ENCODE assay signal across 26 mouse cellular contexts in genomic region chr10:70994135-70994497, GRCm38 (mm10).
DNase-seq lines count a peak whose midpoint lies in the region; ATAC-seq lines count a peak whose summit lies in the region.
"Had no signal": no experiment of that assay in that cellular context is flagged by ENCODE, and none has a peak within 500 bp of the region (broad histone marks: within the 10 kb centered on the region; RNA-seq: fewer than 3 reads in every experiment).

No protein-coding gene starts in this region.

- no peak overlapping the region for H3K4me3 ChIP-seq in hindbrain, embryonic 13.5 days
- H3K4me3 ChIP-seq in hindbrain, embryonic 11.5 days (ENCODE audit: low read depth, low read length) = no peak overlapping the region
- H3K4me3 ChIP-seq in neural tube, embryonic 15.5 days (replicated peaks) = no peak overlapping the region
- H3K4me3 ChIP-seq in hindbrain, embryonic 16.5 days (ENCODE audit: low read length) = no peak overlapping the region
- H3K4me3 ChIP-seq: embryonic facial prominence, embryonic 15.5 days; heart, embryonic 15.5 days; intestine, embryonic 15.5 days; limb, embryonic 13.5 days; lung, embryonic 15.5 days; megakaryocyte, embryonic 14.5 days; neural tube, embryonic 12.5 days had no signal

- 94% methylated on average over 2 of the region's 2 CpGs for WGBS in hindbrain, embryonic 13.5 days
- 92% methylated on average over 2 of the region's 2 CpGs for WGBS in hindbrain, embryonic 11.5 days
- WGBS in neural tube, embryonic 15.5 days = 94% methylated on average over 2 of the region's 2 CpGs
- WGBS in hindbrain, embryonic 16.5 days = 89% methylated on average over 2 of the region's 2 CpGs

- H3K9ac ChIP-seq in hindbrain, embryonic 13.5 days = no peak overlapping the region
- no peak overlapping the region for H3K9ac ChIP-seq in hindbrain, embryonic 11.5 days (ENCODE audit: low read depth, low read length)
- H3K9ac ChIP-seq in neural tube, embryonic 15.5 days (replicated peaks) = no peak overlapping the region
- H3K9ac ChIP-seq in hindbrain, embryonic 16.5 days (ENCODE audit: low read depth, low read length) = no peak overlapping the region
- H3K9ac ChIP-seq: embryonic facial prominence, embryonic 15.5 days; heart, embryonic 15.5 days; intestine, embryonic 15.5 days; limb, embryonic 13.5 days; liver, embryonic 14.5 days; lung, embryonic 15.5 days; neural tube, embryonic 12.5 days had no signal

- H3K27ac ChIP-seq in hindbrain, embryonic 13.5 days = peak overlapping the region; percentile 72
- H3K27ac ChIP-seq in hindbrain, embryonic 11.5 days (ENCODE audit: low read depth, low read length) = no peak overlapping the region
- H3K27ac ChIP-seq in neural tube, embryonic 15.5 days (replicated peaks) = peak overlapping the region; percentile 56; the same call in 1 of the 2 replicates
- H3K27ac ChIP-seq in hindbrain, embryonic 16.5 days (ENCODE audit: low read depth, low read length) = peak overlapping the region; percentile 9; the same call in 1 of the 2 replicates
- H3K27ac ChIP-seq: embryonic facial prominence, embryonic 15.5 days; heart, embryonic 15.5 days; intestine, embryonic 15.5 days; limb, embryonic 13.5 days; liver, embryonic 14.5 days; lung, embryonic 15.5 days; neural tube, embryonic 12.5 days had no signal

- H3K4me1 ChIP-seq in hindbrain, embryonic 13.5 days (replicated peaks) = peaks cover 5% of the 10 kb centered on the region
- no peaks in the 10 kb centered on the region for H3K4me1 ChIP-seq in hindbrain, embryonic 11.5 days (replicated peaks; ENCODE audit: control insufficient read depth, insufficient read depth, low read length)
- H3K4me1 ChIP-seq in neural tube, embryonic 15.5 days = peaks cover 5% of the 10 kb centered on the region
- H3K4me1 ChIP-seq in hindbrain, embryonic 16.5 days (ENCODE audit: control insufficient read depth, insufficient read depth, low read depth, low read length) = no peaks in the 10 kb centered on the region; the same call in 1 of the 2 replicates
- H3K4me1 ChIP-seq: embryonic facial prominence, embryonic 15.5 days; heart, embryonic 15.5 days; intestine, embryonic 15.5 days; lung, embryonic 15.5 days; megakaryocyte, embryonic 14.5 days; neural tube, embryonic 12.5 days had no signal

- H3K27me3 ChIP-seq in hindbrain, embryonic 13.5 days = no peaks in the 10 kb centered on the region
- no peaks in the 10 kb centered on the region for H3K27me3 ChIP-seq in hindbrain, embryonic 11.5 days (ENCODE audit: control insufficient read depth, insufficient read depth, low read length)
- H3K27me3 ChIP-seq in neural tube, embryonic 15.5 days (replicated peaks) = no peaks in the 10 kb centered on the region
- H3K27me3 ChIP-seq in hindbrain, embryonic 16.5 days (replicated peaks; ENCODE audit: control insufficient read depth, insufficient read depth, low read length) = no peaks in the 10 kb centered on the region
- H3K27me3 ChIP-seq: embryonic facial prominence, embryonic 15.5 days; heart, embryonic 15.5 days; intestine, embryonic 15.5 days; limb, embryonic 13.5 days; lung, embryonic 15.5 days; megakaryocyte, embryonic 14.5 days; neural tube, embryonic 12.5 days had no signal

- ATAC-seq in hindbrain, embryonic 13.5 days (ENCODE audit: low FRiP score) = no peak
- ATAC-seq in hindbrain, embryonic 11.5 days (ENCODE audit: low FRiP score) = no peak
- ATAC-seq in neural tube, embryonic 15.5 days (ENCODE audit: low FRiP score) = no peak
- ATAC-seq in hindbrain, embryonic 16.5 days = peak; percentile 48; the same call in 1 of the 2 replicates
- ATAC-seq: intestine, embryonic 15.5 days had no signal

- H3K4me2 ChIP-seq in hindbrain, embryonic 13.5 days = no peak overlapping the region
- H3K4me2 ChIP-seq in hindbrain, embryonic 11.5 days (replicated peaks; ENCODE audit: low read depth, low read length) = no peak overlapping the region
- H3K4me2 ChIP-seq in neural tube, embryonic 15.5 days = no peak overlapping the region
- no peak overlapping the region for H3K4me2 ChIP-seq in hindbrain, embryonic 16.5 days (ENCODE audit: low read length)
- H3K4me2 ChIP-seq: embryonic facial prominence, embryonic 15.5 days; heart, embryonic 15.5 days; intestine, embryonic 15.5 days; limb, embryonic 13.5 days; lung, embryonic 15.5 days; neural tube, embryonic 12.5 days had no signal

- H3K36me3 ChIP-seq in hindbrain, embryonic 13.5 days = no peaks in the 10 kb centered on the region
- no peaks in the 10 kb centered on the region for H3K36me3 ChIP-seq in hindbrain, embryonic 11.5 days (ENCODE audit: control insufficient read depth, insufficient read depth, low read length)
- no peaks in the 10 kb centered on the region for H3K36me3 ChIP-seq in neural tube, embryonic 15.5 days
- no peaks in the 10 kb centered on the region for H3K36me3 ChIP-seq in hindbrain, embryonic 16.5 days (ENCODE audit: control insufficient read depth, insufficient read depth, low read length)
- H3K36me3 ChIP-seq: embryonic facial prominence, embryonic 15.5 days; heart, embryonic 15.5 days; intestine, embryonic 15.5 days; limb, embryonic 13.5 days; lung, embryonic 15.5 days; neural tube, embryonic 12.5 days had no signal

- DNase-seq in hindbrain, embryonic 11.5 days (ENCODE audit: low spot score) = no peak
- no peak for DNase-seq in neural tube, embryonic 10.5 days (ENCODE audit: extremely low spot score, low spot score)
- DNase-seq in adrenal gland, postnatal 36 days = no peak
- DNase-seq in cerebellum, adult 11-12 months = no peak
- DNase-seq: adrenal gland, adult 8-10 months; cerebellum, adult 8-10 months; cerebellum, postnatal 36 days; gastrocnemius, postnatal 36 days; heart, postnatal 4 days; kidney, adult 8-10 months; kidney, postnatal 10 days; lung, postnatal 36 days; retina, postnatal 1 day; right cerebral cortex, postnatal 25 days; spleen, adult 18-20 months had no signal

- H3K9me3 ChIP-seq in hindbrain, embryonic 13.5 days = no peaks in the 10 kb centered on the region
- no peaks in the 10 kb centered on the region for H3K9me3 ChIP-seq in hindbrain, embryonic 11.5 days (ENCODE audit: control insufficient read depth, low read length)
- no peaks in the 10 kb centered on the region for H3K9me3 ChIP-seq in neural tube, embryonic 15.5 days (replicated peaks)
- H3K9me3 ChIP-seq in hindbrain, embryonic 16.5 days (ENCODE audit: control insufficient read depth, low read length) = no peaks in the 10 kb centered on the region
- H3K9me3 ChIP-seq: embryonic facial prominence, embryonic 15.5 days; heart, embryonic 15.5 days; intestine, embryonic 15.5 days; limb, embryonic 13.5 days; lung, embryonic 15.5 days; neural tube, embryonic 12.5 days had no signal
